Mouse (Mus musculus): ENCODE measurements at regions not wholly inside any gene's neighbourhood (a gene's known extent, or its start where the extent isn't known, plus 50 kb on each side); places are given as distances from the start of the nearest gene placed in this dataset.

- TF ChIP-seq POLR2A (IDR thresholded peaks at IDR 0.05; ENCODE audit: borderline replicate concordance, extremely low read depth, low read depth, low read length) (no peak), CTCF (IDR thresholded peaks at IDR 0.05; ENCODE audit: insufficient read depth, low read length) (no peak)
These were observed 105.3 kb upstream of the Map4k3 start for GRCm38 (mm10) chr17:80833355-80834175.

All from lung, adult 2 months (tissue).